Mouse (Mus musculus) G1E (cell line): ENCODE data around the gene Rnf169.

Experiments
- CTCF ChIP-seq: IDR thresholded peaks from 2 replicates; pipeline ENCODE4 v1.5.1; 2012; ENCODE audit warnings: low read depth, low read length, inconsistent platforms, mixed read lengths
- GATA1 ChIP-seq: IDR thresholded peaks from 2 replicates; pipeline ENCODE4 v1.6.1; 2012; ENCODE audit warnings: borderline replicate concordance, low read length, inconsistent platforms, mixed read lengths
- POLR2AphosphoS5 ChIP-seq: IDR thresholded peaks from 2 replicates; pipeline ENCODE4 v1.6.1; 2012; ENCODE audit warnings: low read depth, low read length, inconsistent platforms; ENCODE audit not compliant: insufficient replicate concordance

DNA sequence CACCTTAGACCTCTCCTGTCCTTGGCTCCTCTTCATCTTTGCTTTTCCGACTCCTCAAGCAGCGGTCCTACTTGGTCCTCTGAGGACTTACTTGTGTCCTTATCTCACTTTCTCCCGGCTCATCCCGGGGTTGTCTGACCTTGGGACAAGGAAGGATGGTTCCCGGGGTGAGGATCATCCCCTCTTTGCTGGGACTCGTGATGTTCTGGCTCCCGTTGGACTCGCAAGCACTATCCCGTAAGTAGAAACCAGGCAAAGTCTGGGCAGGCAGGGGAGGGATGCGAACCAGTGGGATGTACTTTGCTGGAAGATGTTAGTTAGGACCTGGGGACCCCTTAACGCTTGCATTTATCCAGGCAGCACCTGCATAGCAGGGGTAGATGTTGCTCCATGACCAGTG, 26.2 kb upstream of the Rnf169 start:
- TF ChIP-seq GATA1 (no peak), POLR2AphosphoS5 (no peak), CTCF (no peak)
